Mouse (Mus musculus) kidney, embryonic 14.5 days (tissue): Measurements from ENCODE around the gene Lancl1. TPM values are rescaled to one million over a fixed set of nuclear protein-coding genes. Genes with fewer than 3 reads are reported as not detected.

Source experiments
- ATAC-seq: fragments of 200-750 bp; cut with Nextera tagmentation; 2 replicates; pipeline ENCODE4 v1.8.0; 2017; ENCODE audit warnings: moderate number of reproducible peaks, mild to moderate bottlenecking, moderate TSS enrichment, moderate library complexity; ENCODE audit not compliant: low FRiP score, low TSS enrichment
- H3K27ac ChIP-seq: fragments of 300-500 bp; sonication (generic); 2 replicates; pipeline ENCODE4 v1.5.1; 2014; ENCODE audit warnings: low read depth, mild to moderate bottlenecking, low read length, moderate library complexity, mixed read lengths
- H3K27me3 ChIP-seq: fragments of 300-500 bp; sonication (generic); 2 replicates; pipeline ENCODE4 v1.6.1; 2014; ENCODE audit warnings: mild to moderate bottlenecking, low read length; ENCODE audit not compliant: control insufficient read depth, insufficient read depth
- H3K36me3 ChIP-seq: fragments of 300-500 bp; sonication (generic); 2 replicates; pipeline ENCODE4 v1.6.1; 2014; ENCODE audit warnings: low read length, mixed read lengths; ENCODE audit not compliant: control insufficient read depth, insufficient read depth
- H3K4me1 ChIP-seq: fragments of 300-500 bp; sonication (generic); 2 replicates; pipeline ENCODE4 v1.6.1; 2014; ENCODE audit warnings: low read length, mixed read lengths; ENCODE audit not compliant: control insufficient read depth, insufficient read depth
- H3K4me2 ChIP-seq: fragments of 300-500 bp; sonication (generic); replicated peaks from 2 replicates; pipeline ENCODE4 v1.6.1; 2014; ENCODE audit warnings: low read depth, mild to moderate bottlenecking, low read length
- H3K4me3 ChIP-seq: fragments of 300-500 bp; sonication (generic); 2 replicates; pipeline ENCODE4 v1.5.1; 2014; ENCODE audit warnings: mild to moderate bottlenecking, low read length
- H3K9ac ChIP-seq: fragments of 300-500 bp; sonication (generic); 2 replicates; pipeline ENCODE4 v1.6.1; 2014; ENCODE audit warnings: low read depth, mild to moderate bottlenecking, low read length, moderate library complexity
- H3K9me3 ChIP-seq: fragments of 300-500 bp; sonication (generic); 2 replicates; pipeline ENCODE4 v1.6.1; 2016; ENCODE audit warnings: low read length; ENCODE audit not compliant: control insufficient read depth
- WGBS: fragments of 180-500 bp; shearing (Covaris S2); extraction: QIAGEN DNeasy Blood & Tissue Kit; methylation state at CpG from one replicate; pipeline ENCODE4 v1.1.7; 2014; 5-methylcytosine and 5-hydroxymethylcytosine counted together
- polyA plus RNA-seq: library from polyadenylated mRNA; unstranded; fragments of >200 nt; fragmentation: Nextera tagmentation; extraction: Ambion mirVana; gene quantifications from 2 replicates; pipeline ENCODE4 v1.2.1, GENCODE M21; 2014

Lancl1 gene
- polyA plus RNA-seq, 1 experiment from 2014 or later, result 92.0 TPM

DNA sequence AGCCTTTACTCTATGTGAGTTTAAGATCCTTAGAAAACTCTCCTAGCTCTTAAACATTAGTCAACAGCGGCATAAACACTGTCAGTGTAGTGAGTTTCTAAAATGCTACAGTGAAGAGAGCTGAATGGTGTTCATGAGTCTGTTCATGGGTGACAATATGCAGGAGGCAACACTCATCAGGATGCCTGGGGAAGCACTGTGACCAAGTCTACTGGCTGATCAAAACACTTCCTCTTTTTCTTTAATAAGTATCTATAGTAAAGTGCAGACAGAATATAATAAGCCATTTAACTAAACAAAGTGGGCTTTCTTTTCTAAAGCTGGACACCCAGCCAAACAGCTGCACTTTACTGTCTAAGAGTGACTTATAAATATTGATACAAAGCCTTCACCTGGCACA lies 37.3 kb downstream of the Lancl1 start:
- Histone ChIP-seq H3K9ac (no peak overlapping the region), H3K4me3 (no peak overlapping the region), H3K4me1 (no peaks in the 10 kb centered on the region), H3K9me3 (no peaks in the 10 kb centered on the region), H3K36me3 (peaks cover 35% of the 10 kb centered on the region), H3K27ac (no peak overlapping the region), H3K27me3 (no peaks in the 10 kb centered on the region), H3K4me2 (no peak overlapping the region)
- WGBS, result 100% methylated on average over 1 of the region's 1 CpGs
- ATAC-seq, result no peak

DNA sequence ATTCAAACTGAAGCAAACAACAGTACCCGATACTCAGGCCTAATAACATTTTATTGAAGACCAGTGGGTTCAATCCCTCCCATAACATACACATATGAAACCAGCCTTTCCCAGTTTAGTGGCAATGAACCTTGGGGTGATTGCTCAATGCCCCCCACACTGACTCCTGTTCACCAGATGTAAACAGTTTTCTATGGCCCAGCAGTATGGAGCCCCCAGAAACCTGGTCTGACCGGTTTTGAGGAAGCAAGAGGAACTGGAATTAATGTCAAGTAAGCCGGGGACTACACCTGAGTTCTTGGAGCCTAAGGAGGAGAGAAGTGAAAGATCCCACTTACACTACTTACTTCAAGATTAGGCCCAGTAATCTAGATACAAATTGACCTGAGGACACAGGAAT lies 38.2 kb downstream of the Lancl1 start:
- no peak overlapping the region for H3K4me2 ChIP-seq
- WGBS, result 73% methylated on average over 3 of the region's 3 CpGs
- peaks cover 26% of the 10 kb centered on the region; the same call in 1 of the 2 replicates for H3K36me3 ChIP-seq
- no peaks in the 10 kb centered on the region for H3K9me3 ChIP-seq
- no peak overlapping the region for H3K4me3 ChIP-seq
- H3K27me3 ChIP-seq, result no peaks in the 10 kb centered on the region
- no peaks in the 10 kb centered on the region for H3K4me1 ChIP-seq
- H3K27ac ChIP-seq, result no peak overlapping the region
- ATAC-seq, result no peak
- H3K9ac ChIP-seq, result no peak overlapping the region

DNA sequence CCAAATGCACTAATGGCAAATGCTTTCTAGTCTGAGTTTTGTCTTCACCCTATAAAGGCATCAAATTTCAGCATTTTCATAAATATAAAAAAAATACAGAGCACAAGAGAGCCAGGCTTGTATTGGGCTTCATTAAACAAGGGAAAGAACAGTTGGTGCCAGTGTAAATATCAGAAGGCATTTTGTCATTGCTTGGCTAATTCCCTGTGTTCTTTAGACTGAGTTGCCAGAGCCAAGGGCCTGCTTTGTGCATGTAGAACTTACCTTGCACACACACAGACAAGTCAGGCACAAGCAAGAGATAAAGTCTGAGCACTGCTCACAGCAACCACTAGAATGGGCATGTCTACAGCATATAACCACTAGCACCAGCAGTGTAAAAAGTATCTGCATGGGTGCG lies 40.1 kb downstream of the Lancl1 start:
- Histone ChIP-seq H3K4me3 (no peak overlapping the region), H3K27me3 (no peaks in the 10 kb centered on the region), H3K4me2 (no peak overlapping the region), H3K27ac (no peak overlapping the region), H3K9me3 (no peaks in the 10 kb centered on the region), H3K4me1 (no peaks in the 10 kb centered on the region), H3K9ac (no peak overlapping the region), H3K36me3 (peaks cover 12% of the 10 kb centered on the region; the same call in 1 of the 2 replicates)
- 87% methylated on average over 1 of the region's 1 CpGs for WGBS
- ATAC-seq, result no peak

DNA sequence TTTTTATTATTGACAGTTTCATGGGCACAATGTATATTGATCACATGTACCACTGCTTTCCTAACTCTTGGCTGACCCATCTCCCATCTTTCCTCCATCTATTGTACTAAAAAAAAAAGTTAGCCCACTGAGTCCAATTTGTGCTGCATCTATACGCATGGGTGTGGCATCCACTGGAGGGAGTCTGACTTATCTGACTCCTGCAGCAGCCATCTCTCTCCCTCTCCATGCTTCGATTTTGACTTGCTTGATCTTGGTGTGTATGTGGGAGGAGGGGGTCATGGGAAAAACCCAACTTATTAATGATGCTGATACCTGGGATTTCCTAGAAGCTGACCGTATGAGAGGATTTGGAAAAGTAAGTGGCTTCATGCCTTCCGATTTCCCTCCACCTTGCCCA lies 40.5 kb downstream of the Lancl1 start:
- ATAC-seq, result no peak
- no peaks in the 10 kb centered on the region for H3K4me1 ChIP-seq

DNA sequence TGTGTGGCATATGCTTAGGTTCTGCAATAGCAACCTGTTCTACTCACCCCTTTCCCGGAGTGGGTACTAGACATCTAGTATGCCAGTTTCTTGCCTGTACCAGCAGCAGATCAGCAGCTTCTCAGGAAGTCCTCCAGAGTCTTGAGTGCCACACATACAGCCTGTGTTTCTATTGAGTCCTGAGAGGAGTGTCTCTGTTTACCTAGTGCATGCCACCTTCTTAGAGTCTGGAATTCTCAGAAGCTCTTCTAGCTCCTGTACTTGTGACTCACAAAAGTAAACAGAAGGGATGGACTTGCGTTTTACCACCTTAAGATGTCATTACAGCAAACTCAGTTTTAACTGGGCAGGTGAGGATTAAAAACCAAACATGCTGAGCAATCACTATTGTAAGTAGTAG lies 41.9 kb downstream of the Lancl1 start:
- no peak overlapping the region for H3K9ac ChIP-seq
- H3K27ac ChIP-seq, result no peak overlapping the region
- ATAC-seq, result no peak
- no peak overlapping the region for H3K4me2 ChIP-seq
- no peaks in the 10 kb centered on the region for H3K4me1 ChIP-seq
- H3K36me3 ChIP-seq, result peaks cover 1% of the 10 kb centered on the region; the same call in 1 of the 2 replicates
- H3K9me3 ChIP-seq, result no peaks in the 10 kb centered on the region
- no peak overlapping the region for H3K4me3 ChIP-seq
- 93% methylated on average over 2 of the region's 2 CpGs for WGBS
- H3K27me3 ChIP-seq, result no peaks in the 10 kb centered on the region

More for the DNA sequence above, 40.5 kb downstream of the Lancl1 start:
- Histone ChIP-seq H3K27ac (no peak overlapping the region), H3K9me3 (no peaks in the 10 kb centered on the region), H3K36me3 (peaks cover 11% of the 10 kb centered on the region; the same call in 1 of the 2 replicates), H3K9ac (no peak overlapping the region), H3K27me3 (no peaks in the 10 kb centered on the region), H3K4me2 (no peak overlapping the region), H3K4me3 (no peak overlapping the region)
- 95% methylated on average over 4 of the region's 4 CpGs for WGBS

DNA sequence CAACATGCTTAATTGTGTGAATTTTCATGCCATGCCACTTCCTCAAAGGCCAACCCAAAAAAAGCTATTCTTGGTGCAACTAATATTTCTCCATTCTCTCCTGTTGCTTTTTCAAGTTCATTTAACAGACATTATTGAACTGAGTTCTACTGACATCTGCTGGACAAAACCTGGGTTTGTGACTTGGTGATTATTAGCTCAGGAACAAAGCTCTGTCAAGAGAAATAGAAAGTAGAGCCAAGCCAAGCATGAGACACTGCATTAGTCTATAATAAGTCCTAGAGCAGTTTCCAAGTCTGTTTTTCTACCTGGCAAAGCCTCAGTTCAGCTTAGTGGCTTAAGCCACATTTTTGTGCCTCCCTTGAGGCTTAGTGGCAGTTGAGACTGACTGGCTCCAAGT lies 45.9 kb downstream of the Lancl1 start:
- no peaks in the 10 kb centered on the region for H3K27me3 ChIP-seq
- H3K36me3 ChIP-seq, result no peaks in the 10 kb centered on the region
- no peak overlapping the region for H3K4me3 ChIP-seq
- H3K27ac ChIP-seq, result no peak overlapping the region
- no peak for ATAC-seq
- no peak overlapping the region for H3K4me2 ChIP-seq
- H3K4me1 ChIP-seq, result no peaks in the 10 kb centered on the region
- no peaks in the 10 kb centered on the region for H3K9me3 ChIP-seq
- H3K9ac ChIP-seq, result no peak overlapping the region

DNA sequence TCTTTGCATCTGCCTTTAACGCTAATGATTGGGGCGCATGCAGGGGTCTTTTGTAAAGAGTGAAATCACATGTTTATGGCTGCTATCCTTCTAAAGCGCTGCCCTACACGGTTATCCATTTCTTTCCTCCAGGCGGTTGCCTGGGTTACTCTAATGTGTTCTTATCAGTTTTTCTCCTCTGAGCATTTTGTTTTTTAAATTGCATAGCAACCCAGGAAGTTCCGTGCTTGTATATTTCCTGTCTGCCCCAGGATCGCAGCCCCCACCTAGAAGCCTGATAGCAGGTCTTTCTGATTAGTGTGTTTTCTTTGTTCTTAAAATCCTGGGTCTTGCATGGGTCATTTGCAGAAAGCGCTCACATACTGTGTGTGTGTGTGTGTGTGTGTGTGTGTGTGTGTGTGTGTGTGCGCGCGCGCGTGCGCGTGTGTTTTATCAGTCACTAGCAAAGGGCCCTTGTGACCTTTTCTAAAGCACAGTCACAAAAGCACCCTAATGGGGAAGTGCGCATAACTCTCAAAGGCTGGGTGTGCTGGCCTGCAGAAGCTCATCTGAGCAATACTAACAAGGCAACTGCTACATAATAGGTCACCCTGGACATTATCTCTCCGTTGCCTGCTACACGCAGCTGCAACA lies 51.0 kb downstream of the Lancl1 start:
- H3K27ac ChIP-seq, result no peak overlapping the region
- no peak overlapping the region for H3K4me2 ChIP-seq
- no peaks in the 10 kb centered on the region for H3K36me3 ChIP-seq
- no peaks in the 10 kb centered on the region for H3K27me3 ChIP-seq
- no peak overlapping the region for H3K9ac ChIP-seq
- 77% methylated on average over 18 of the region's 18 CpGs for WGBS
- no peaks in the 10 kb centered on the region for H3K4me1 ChIP-seq
- H3K9me3 ChIP-seq, result no peaks in the 10 kb centered on the region
- no peak overlapping the region for H3K4me3 ChIP-seq
- no peak; the same call in 1 of the 2 replicates for ATAC-seq

DNA sequence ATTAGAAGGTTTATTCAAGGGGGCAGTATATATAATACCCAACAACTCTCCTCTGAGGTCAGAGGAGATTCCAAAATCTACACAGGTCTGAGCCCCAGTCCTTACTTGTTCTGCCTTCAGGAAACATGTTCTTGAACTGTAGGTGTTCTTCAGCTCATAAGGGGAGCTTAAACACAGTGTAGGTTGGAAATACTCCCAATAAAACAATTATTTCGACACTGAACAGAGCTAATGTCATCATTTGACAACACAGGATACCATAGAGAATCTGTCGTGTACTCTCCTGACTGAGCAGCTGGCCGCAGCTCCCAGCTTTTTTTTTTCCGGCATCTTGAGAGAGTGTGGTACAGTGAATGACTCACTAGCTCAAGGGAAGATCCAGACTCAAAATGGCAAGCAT lies 52.8 kb downstream of the Lancl1 start:
- H3K9me3 ChIP-seq, result no peaks in the 10 kb centered on the region
- no peak overlapping the region for H3K4me3 ChIP-seq
- no peak overlapping the region for H3K4me2 ChIP-seq
- no peaks in the 10 kb centered on the region for H3K36me3 ChIP-seq
- H3K9ac ChIP-seq, result no peak overlapping the region
- H3K27me3 ChIP-seq, result no peaks in the 10 kb centered on the region
- no peaks in the 10 kb centered on the region for H3K4me1 ChIP-seq
- no peak for ATAC-seq
- 65% methylated on average over 4 of the region's 4 CpGs for WGBS
- no peak overlapping the region for H3K27ac ChIP-seq

DNA sequence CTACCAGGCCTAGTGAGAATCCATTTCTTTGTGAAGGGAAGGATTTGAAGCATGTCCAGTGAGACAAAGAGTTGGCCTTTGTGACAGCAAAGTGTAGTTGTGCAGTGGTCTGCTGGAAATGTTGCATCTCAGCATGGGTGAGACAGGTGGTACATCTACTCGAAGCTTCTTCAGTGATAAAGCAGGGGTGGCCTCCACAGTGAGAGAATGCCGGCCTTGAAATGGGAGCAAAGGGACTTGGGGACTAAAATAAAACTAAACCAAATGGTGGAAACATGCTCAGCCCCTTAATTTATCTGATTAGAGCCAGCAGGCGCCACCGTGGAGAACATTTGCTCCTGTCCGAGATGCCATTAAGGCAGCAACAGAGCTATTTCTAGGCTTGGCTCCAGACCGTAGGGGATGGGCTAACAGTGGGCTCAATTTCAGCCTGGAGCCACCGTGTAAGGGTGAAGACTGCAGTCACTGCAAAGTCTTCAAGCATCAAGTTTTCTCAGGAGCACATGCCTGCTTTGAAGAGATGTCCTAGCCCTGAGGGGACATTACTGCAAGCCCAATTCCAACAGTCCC lies 53.5 kb downstream of the Lancl1 start:
- no peaks in the 10 kb centered on the region for H3K9me3 ChIP-seq
- no peak overlapping the region for H3K4me3 ChIP-seq
- no peaks in the 10 kb centered on the region for H3K4me1 ChIP-seq
- ATAC-seq, result no peak
- H3K27me3 ChIP-seq, result no peaks in the 10 kb centered on the region
- H3K4me2 ChIP-seq, result no peak overlapping the region
- 17% methylated on average over 7 of the region's 7 CpGs for WGBS
- H3K27ac ChIP-seq, result no peak overlapping the region
- no peaks in the 10 kb centered on the region for H3K36me3 ChIP-seq
- H3K9ac ChIP-seq, result no peak overlapping the region
